Mouse (Mus musculus) Patski (cell line): ENCODE results near the gene Aprt. TPM values are rescaled to one million over a fixed set of nuclear protein-coding genes. Genes with fewer than 3 reads are reported as not detected.
A peak's percentile ranks its signal among the peaks of the same experiment; 100 is the strongest.

Experiments
- ATAC-seq: fragments of 100-300 bp; one replicate; pipeline ENCODE4 v1.8.0; 2021
- CTCF ChIA-PET: fragments of 350-600 bp; sonication (Branson Sonifier 250); formaldehyde crosslinking; loops from one replicate; lab custom pipeline; 2022; ENCODE audit warnings: inconsistent platforms; lab: Charles Lee
- POLR2A ChIA-PET: fragments of 350-600 bp; sonication (Branson Sonifier 250); formaldehyde crosslinking; loops from one replicate; lab custom pipeline; 2022; ENCODE audit warnings: antibody characterized with exemption, inconsistent platforms; lab: Charles Lee
- DNase-seq: peaks from one replicate; pipeline ENCODE4 v3.0.0-alpha.2; 2011; ENCODE audit warnings: low read depth, low spot score
- H3K27me3 ChIP-seq: fragments of 371-371 bp; one replicate; pipeline ENCODE4 v1.5.1; 2021
- CTCF ChIP-seq: fragments of 100-300 bp; IDR thresholded peaks from one replicate; pipeline ENCODE4 v1.5.1; 2021
- in situ Hi-C: fragments of 300-500 bp; cut with MboI; formaldehyde crosslinking; loops from 3 replicates; pipeline ENCODE4 v1.11.1; 2018; ENCODE audit warnings: low pct_unique_long_range_greater_than_20kb, mixed read lengths
- polyA plus RNA-seq: library from polyadenylated mRNA; unstranded; gene quantifications from one replicate; pipeline ENCODE4 v1.2.3, GENCODE M21; 2021

Gene Aprt
- polyA plus RNA-seq, 1 experiment from 2014 or later: 224 TPM

GRCm38 (mm10) chr8:122568109-122568504 is 8.6 kb downstream of the Aprt start:
- in situ Hi-C loops: no loop called here
- no peak for DNase-seq
- TF ChIP-seq CTCF: no peak

DNA sequence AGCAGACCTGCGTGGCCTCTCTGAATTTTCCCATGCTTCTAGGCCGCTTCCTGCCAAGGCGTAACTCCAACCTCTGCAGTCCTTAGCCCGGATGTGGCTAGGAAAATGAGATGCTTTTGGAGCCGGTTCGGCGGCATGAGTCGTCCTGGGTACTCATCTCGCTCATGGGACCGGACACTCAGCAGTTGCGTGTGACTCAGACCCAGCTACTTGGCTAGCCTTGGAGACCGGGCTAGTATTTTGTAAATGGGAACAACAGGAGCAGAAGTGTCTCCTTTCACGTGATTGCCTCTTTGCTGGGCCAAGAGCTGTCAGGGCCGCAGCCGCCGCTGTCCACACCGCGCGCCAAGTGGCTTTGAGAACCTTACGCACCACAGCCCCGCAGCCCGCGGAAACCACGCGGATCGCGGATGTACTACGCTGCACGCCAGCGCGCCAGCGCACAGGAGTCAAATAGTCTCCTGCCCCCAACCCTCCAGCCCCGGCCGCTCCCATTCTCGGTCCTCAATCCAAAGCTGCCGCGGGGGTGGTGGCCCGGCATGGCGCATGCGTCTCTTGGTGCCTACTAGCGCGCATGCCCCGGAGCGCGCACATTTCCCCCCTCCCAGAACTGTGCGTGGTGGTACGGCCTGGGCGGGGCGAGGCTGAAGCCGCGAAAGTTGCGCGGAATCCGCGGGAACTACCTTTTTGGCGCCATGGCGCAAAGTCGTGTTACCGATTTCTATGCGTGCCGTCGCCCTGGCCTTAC is 9.2 kb downstream of the Aprt start, which contains the start of gene Cdt1:
Gene Cdt1 (plus strand): TSS at position 655 of the 748 bp plus-strand sequence.
- TF ChIP-seq CTCF: no peak
- ATAC-seq (peak; percentile 65), DNase-seq (peak; percentile 68)
- in situ Hi-C loops: no loop called here
- ChIA-PET CTCF (interaction anchor here (1.2 to 2.6 kb wide), 3 partner anchors 26 to 124 kb away, joined by 3 to 6 read pairs (median 4); partner anchors contain the start of genes Galns, Mvd and Trappc2l), POLR2A (interaction anchor here (1.1 to 4.0 kb wide), 4 partner anchors 9 to 44 kb away, joined by 3 to 13 read pairs (median 8); partner anchors contain the start of genes Aprt, Galns and Trappc2l)
- no peaks in the 10 kb centered on the region for H3K27me3 ChIP-seq

More at GRCm38 (mm10) chr8:122568109-122568504, 8.6 kb downstream of the Aprt start:
- ATAC-seq: peak; percentile 1
- CTCF ChIA-PET: interaction anchor here (2.6 kb wide), 1 partner anchor 42 kb away, joined by 6 read pairs; the partner anchor contains the start of genes Galns and Trappc2l
- POLR2A ChIA-PET: interaction anchor here (1.1 to 4.0 kb wide), 3 partner anchors 8 to 43 kb away, joined by 4 to 13 read pairs (median 11); partner anchors contain the start of genes Aprt, Galns and Trappc2l
- no peaks in the 10 kb centered on the region for H3K27me3 ChIP-seq

- DNase-seq: no peak
- in situ Hi-C loops: no loop called here
- no peaks in the 10 kb centered on the region for H3K27me3 ChIP-seq
- TF ChIP-seq CTCF: no peak
- ChIA-PET CTCF (interaction anchor here (1.2 kb wide), 2 partner anchors 25 to 123 kb away, joined by 3 to 4 read pairs; partner anchors contain the start of gene Mvd), POLR2A (interaction anchor here (0.9 to 4.0 kb wide), 5 partner anchors 10 to 44 kb away, joined by 3 to 13 read pairs (median 4); partner anchors contain the start of genes Aprt, Galns and Trappc2l)
- ATAC-seq: peak; percentile 8
Measured at GRCm38 (mm10) chr8:122566766-122567165, 9.9 kb downstream of the Aprt start.

DNA sequence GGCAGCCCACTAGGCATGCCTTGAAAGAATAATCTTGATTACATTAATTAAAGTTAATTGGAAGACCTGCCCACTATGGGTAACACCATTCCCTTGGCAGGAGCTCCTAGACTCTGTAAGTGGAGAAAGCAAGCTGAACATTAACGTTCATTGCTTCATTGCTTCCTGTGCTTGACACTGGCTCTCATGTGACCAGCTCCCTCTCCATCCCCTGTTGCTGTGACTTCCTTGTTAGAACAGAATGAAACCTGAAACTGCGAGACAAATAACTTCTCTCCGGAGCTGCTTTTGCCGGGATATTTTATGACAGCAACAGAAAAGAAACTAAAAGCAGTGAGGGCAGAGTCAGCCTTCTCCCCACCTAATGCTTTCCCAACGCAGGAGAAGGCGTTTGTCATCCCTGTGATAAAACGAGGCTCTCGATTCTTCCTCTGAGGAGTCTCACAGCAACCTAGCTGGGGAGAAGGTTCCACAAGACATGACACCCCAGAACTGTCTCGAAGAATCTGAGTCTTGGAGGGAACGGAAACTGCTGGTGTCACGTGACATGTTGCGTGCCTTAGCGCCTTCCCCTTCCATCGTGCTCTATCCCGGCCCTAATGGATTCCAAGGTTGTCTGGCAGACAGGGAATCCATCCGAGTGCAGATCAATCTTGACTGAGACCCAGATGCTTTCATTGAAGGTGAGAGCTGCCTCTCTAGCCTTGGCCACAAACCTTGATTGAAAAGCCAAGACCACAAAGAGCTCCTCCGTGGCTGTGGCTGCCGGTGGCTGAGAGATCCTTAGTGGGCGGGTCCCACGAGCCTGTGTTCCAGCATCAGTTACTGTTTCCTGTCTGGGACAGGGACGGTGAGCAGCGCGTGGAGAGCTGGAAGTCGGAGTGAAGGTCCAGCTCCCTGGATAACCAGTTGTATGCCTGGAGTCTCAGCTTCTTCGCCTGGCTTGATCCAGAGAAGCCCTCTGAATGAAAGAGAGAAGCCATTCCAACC is 12.1 kb downstream of the Aprt start:
- ChIA-PET POLR2A (interaction anchor here (1.2 kb wide), 1 partner anchor 15 kb away, joined by 3 read pairs; no protein-coding TSS in a partner anchor), CTCF (interaction anchor here (1.6 kb wide), 1 partner anchor 9 kb away, joined by 3 read pairs; no protein-coding TSS in a partner anchor)
- DNase-seq (no peak), ATAC-seq (no peak)
- TF ChIP-seq CTCF: no peak
- no peaks in the 10 kb centered on the region for H3K27me3 ChIP-seq
- in situ Hi-C loops: no loop called here

GRCm38 (mm10) chr8:122561199-122561598 is 15.5 kb downstream of the Aprt start:
- DNase-seq (no peak), ATAC-seq (no peak)
- H3K27me3 ChIP-seq: no peaks in the 10 kb centered on the region
- in situ Hi-C loops: no loop called here
- no peak for TF ChIP-seq CTCF
- ChIA-PET POLR2A (no interaction called here), CTCF (no interaction called here)

DNA sequence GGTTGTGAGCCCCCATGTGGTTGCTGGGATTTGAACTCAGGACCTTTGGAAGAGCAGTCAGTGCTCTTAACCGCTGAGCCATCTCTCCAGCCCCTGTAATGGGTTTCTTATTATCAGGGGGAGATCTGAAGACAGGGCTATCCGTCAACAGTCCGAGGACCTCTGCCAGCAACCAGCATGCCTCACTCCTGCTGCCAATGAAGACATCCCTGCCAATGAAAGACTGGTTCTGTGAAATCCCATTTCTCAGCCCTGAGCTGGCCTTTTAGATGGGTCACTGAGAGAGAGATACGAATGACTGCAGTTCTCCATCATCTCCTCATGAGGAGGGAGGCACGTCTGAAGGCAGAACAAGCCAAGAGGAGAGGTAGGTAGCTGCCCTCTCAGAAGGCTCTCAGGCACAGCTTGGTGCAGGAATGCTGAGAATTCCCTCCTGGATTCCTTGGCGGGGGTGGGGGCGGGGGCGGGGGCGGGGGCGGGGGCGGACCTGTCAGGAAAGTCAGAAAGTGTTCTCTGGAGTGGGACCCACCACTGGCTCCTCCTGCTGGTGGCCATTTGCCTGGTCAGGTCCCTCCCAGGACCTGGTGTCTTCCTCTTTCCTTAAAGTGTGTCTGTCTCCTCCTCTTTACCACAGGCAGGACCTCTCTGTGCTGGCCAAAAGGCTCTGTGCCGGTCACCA is 17.9 kb downstream of the Aprt start:
- DNase-seq (no peak), ATAC-seq (no peak)
- in situ Hi-C loops: loop anchor here (10.0 kb wide), 1 partner anchor 54 kb away; no protein-coding TSS in a partner anchor
- TF ChIP-seq CTCF: no peak
- H3K27me3 ChIP-seq: no peaks in the 10 kb centered on the region
- CTCF ChIA-PET: no interaction called here
- POLR2A ChIA-PET: no interaction called here

DNA sequence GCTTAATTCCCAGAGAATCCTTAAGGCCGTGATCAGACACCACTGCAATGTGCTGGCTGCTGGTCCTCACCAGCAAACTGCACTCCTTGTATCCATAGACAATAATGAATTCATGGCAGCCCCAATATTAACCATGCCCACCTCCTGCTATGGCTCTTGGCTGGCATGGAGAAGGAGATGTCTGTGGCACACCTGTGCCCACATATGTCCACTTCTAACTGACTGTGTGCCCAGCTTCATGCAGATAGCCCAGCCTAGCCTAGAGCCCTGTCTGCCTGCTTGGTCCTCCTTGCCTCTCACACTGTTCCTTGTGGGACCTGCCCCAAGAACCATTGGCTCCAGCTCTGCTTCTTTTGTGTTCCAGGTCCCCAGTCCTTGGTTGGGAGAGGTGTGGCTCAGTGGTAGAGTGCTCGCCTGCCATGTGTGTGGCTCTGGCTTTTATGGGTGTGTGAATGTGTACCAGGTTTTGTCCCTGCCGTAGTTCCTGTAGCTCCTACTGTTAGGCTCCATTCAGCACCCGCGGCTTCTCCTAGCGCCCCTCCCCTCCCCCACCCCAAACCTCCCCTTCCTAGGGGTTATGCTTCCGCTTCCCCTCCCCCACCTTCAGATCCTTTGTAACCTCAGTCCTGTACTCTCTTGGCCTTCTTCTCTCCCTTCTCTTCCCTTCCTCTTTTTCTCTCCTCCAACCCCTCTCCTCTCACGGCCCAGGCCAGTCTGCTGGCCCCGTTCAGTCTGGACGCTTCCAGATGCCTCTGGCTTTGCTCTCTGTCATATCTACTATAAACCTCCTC is 19.3 kb downstream of the Aprt start:
- ChIA-PET CTCF (no interaction called here), POLR2A (interaction anchor here (0.7 to 1.0 kb wide), 2 partner anchors 8 to 10 kb away, joined by 3 read pairs; no protein-coding TSS in a partner anchor)
- no peak for DNase-seq

More for the DNA sequence above, 19.3 kb downstream of the Aprt start:
- TF ChIP-seq CTCF: no peak
- no peak for ATAC-seq
- H3K27me3 ChIP-seq: no peaks in the 10 kb centered on the region
- in situ Hi-C loops: loop anchor here (10.0 kb wide), 1 partner anchor 53 kb away; no protein-coding TSS in a partner anchor
